Mouse (Mus musculus): ENCODE data around the gene Erc2. TPM values are rescaled to one million over a fixed set of nuclear protein-coding genes. Genes with fewer than 3 reads are reported as not detected.

Erc2 gene
- total and polyA plus RNA-seq, 2 experiments from 2014 or later, result 94.0 to 119 TPM

- Histone ChIP-seq H3K9me3 (ENCODE audit: low read length) (no peaks in the 10 kb centered on the region), H3K27me3 (ENCODE audit: insufficient read depth, low read length) (no peaks in the 10 kb centered on the region), H3K36me3 (ENCODE audit: insufficient read depth, low read length) (no peaks in the 10 kb centered on the region), H3K4me1 (ENCODE audit: insufficient read depth, low read length) (no peaks in the 10 kb centered on the region), H3K4me3 (ENCODE audit: low read depth, low read length) (no peak overlapping the region), H3K27ac (ENCODE audit: low read depth, low read length) (no peak overlapping the region), H3K4me2 (ENCODE audit: low read depth, low read length, poor library complexity, severe bottlenecking) (no peak overlapping the region), H3K9ac (replicated peaks; ENCODE audit: low read length, poor library complexity, severe bottlenecking) (no peak overlapping the region)
- DNase-seq (ENCODE audit: low spot score) (no peak), ATAC-seq (ENCODE audit: low FRiP score) (no peak)
- 66% methylated on average over 2 of the region's 2 CpGs for WGBS
- TF ChIP-seq CTCF (IDR thresholded peaks at IDR 0.05), result no peak
Measured at GRCm38 (mm10) chr14:27937922-27938321, 315.7 kb downstream of the Erc2 start.

GRCm38 (mm10) chr14:27945276-27945675 is 323.0 kb downstream of the Erc2 start:
- Histone ChIP-seq H3K36me3 (ENCODE audit: insufficient read depth, low read length) (no peaks in the 10 kb centered on the region), H3K9ac (replicated peaks; ENCODE audit: low read length, poor library complexity, severe bottlenecking) (no peak overlapping the region), H3K4me3 (ENCODE audit: low read depth, low read length) (no peak overlapping the region), H3K4me1 (ENCODE audit: insufficient read depth, low read length) (no peaks in the 10 kb centered on the region), H3K27me3 (ENCODE audit: insufficient read depth, low read length) (no peaks in the 10 kb centered on the region), H3K4me2 (ENCODE audit: low read depth, low read length, poor library complexity, severe bottlenecking) (no peak overlapping the region), H3K9me3 (ENCODE audit: low read length) (no peaks in the 10 kb centered on the region), H3K27ac (ENCODE audit: low read depth, low read length) (no peak overlapping the region)
- DNase-seq (ENCODE audit: low spot score) (no peak), ATAC-seq (ENCODE audit: low FRiP score) (no peak)
- TF ChIP-seq CTCF (IDR thresholded peaks at IDR 0.05), result no peak
- WGBS, result 19% methylated on average over 1 of the region's 1 CpGs

GRCm38 (mm10) chr14:27946211-27946610 is 324.0 kb downstream of the Erc2 start:
- Histone ChIP-seq H3K4me1 (ENCODE audit: insufficient read depth, low read length) (no peaks in the 10 kb centered on the region), H3K4me2 (ENCODE audit: low read depth, low read length, poor library complexity, severe bottlenecking) (no peak overlapping the region), H3K9me3 (ENCODE audit: low read length) (no peaks in the 10 kb centered on the region), H3K36me3 (ENCODE audit: insufficient read depth, low read length) (no peaks in the 10 kb centered on the region), H3K4me3 (ENCODE audit: low read depth, low read length) (no peak overlapping the region), H3K27ac (ENCODE audit: low read depth, low read length) (no peak overlapping the region), H3K27me3 (ENCODE audit: insufficient read depth, low read length) (no peaks in the 10 kb centered on the region), H3K9ac (replicated peaks; ENCODE audit: low read length, poor library complexity, severe bottlenecking) (no peak overlapping the region)
- ATAC-seq (ENCODE audit: low FRiP score), result no peak
- TF ChIP-seq CTCF (IDR thresholded peaks at IDR 0.05), result no peak
- no peak for DNase-seq (ENCODE audit: low spot score)
- 78% methylated on average over 5 of the region's 5 CpGs for WGBS

- Histone ChIP-seq H3K27me3 (ENCODE audit: insufficient read depth, low read length) (no peaks in the 10 kb centered on the region), H3K9me3 (ENCODE audit: low read length) (no peaks in the 10 kb centered on the region), H3K4me2 (ENCODE audit: low read depth, low read length, poor library complexity, severe bottlenecking) (no peak overlapping the region), H3K36me3 (ENCODE audit: insufficient read depth, low read length) (no peaks in the 10 kb centered on the region), H3K9ac (replicated peaks; ENCODE audit: low read length, poor library complexity, severe bottlenecking) (no peak overlapping the region), H3K27ac (ENCODE audit: low read depth, low read length) (no peak overlapping the region), H3K4me3 (ENCODE audit: low read depth, low read length) (no peak overlapping the region), H3K4me1 (ENCODE audit: insufficient read depth, low read length) (no peaks in the 10 kb centered on the region)
- DNase-seq (ENCODE audit: low spot score), result peak; percentile 10
- no peak for ATAC-seq (ENCODE audit: low FRiP score)
- WGBS, result 79% methylated on average over 8 of the region's 8 CpGs
- peak; percentile 52 for TF ChIP-seq CTCF (IDR thresholded peaks at IDR 0.05)
Measured at GRCm38 (mm10) chr14:27948391-27948790, 326.2 kb downstream of the Erc2 start.

DNA sequence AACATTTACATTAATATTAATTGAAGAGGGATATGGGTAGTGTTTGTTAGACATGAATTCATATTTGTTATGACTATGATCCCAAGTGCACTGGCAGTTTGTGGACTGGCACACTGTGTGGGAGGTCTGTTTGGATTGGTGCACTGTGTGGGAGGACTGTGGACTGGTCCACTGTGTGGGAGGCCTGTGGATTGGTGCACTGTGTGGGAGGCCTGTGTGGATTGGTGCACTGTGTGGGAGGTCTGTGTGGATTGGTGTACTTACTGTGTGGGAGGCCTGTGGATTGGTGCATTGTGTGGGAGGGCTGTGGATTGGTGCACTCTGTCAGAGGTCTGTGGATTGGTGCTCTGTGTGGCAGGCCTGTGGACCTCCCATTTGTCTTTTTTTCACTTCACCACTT is 331.6 kb downstream of the Erc2 start:
- H3K4me3 ChIP-seq (ENCODE audit: low read depth, low read length), result no peak overlapping the region
- DNase-seq (ENCODE audit: low spot score), result no peak
- no peak for ATAC-seq (ENCODE audit: low FRiP score)

DNA sequence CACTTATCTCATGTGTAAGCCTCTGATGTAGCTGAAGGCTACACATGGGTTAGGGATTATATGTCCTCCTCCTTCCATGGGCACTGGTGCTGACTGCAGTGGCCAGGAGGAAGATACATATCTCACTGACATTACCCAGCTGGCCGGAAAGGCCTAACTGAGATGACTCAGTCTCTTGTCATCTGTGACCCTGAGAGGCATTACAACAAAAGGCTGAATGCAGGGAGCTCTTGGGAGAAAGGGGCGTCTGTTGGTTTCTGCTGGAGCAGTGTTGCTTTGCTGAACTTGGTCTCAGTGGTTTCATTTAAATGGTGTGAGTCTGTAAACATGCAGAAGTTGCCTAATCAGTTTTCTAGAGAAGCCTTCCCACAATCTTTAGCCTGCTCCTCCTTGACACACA is 334.6 kb downstream of the Erc2 start:
- H3K27me3 ChIP-seq (ENCODE audit: insufficient read depth, low read length), result no peaks in the 10 kb centered on the region
- 43% methylated on average over 2 of the region's 2 CpGs for WGBS
- no peak for TF ChIP-seq CTCF (IDR thresholded peaks at IDR 0.05)
- H3K9ac ChIP-seq (replicated peaks; ENCODE audit: low read length, poor library complexity, severe bottlenecking), result no peak overlapping the region
- DNase-seq (ENCODE audit: low spot score) (no peak), ATAC-seq (ENCODE audit: low FRiP score) (no peak)
- H3K4me1 ChIP-seq (ENCODE audit: insufficient read depth, low read length), result no peaks in the 10 kb centered on the region
- H3K9me3 ChIP-seq (ENCODE audit: low read length), result peaks cover 3% of the 10 kb centered on the region; the same call in 1 of the 2 replicates
- no peak overlapping the region for H3K27ac ChIP-seq (ENCODE audit: low read depth, low read length)
- H3K36me3 ChIP-seq (ENCODE audit: insufficient read depth, low read length), result no peaks in the 10 kb centered on the region
- no peak overlapping the region for H3K4me2 ChIP-seq (ENCODE audit: low read depth, low read length, poor library complexity, severe bottlenecking)
- H3K4me3 ChIP-seq (ENCODE audit: low read depth, low read length), result no peak overlapping the region

More for the DNA sequence above, 331.6 kb downstream of the Erc2 start:
- Histone ChIP-seq H3K27ac (ENCODE audit: low read depth, low read length) (no peak overlapping the region), H3K9ac (replicated peaks; ENCODE audit: low read length, poor library complexity, severe bottlenecking) (no peak overlapping the region), H3K9me3 (ENCODE audit: low read length) (no peaks in the 10 kb centered on the region), H3K36me3 (ENCODE audit: insufficient read depth, low read length) (no peaks in the 10 kb centered on the region), H3K4me2 (ENCODE audit: low read depth, low read length, poor library complexity, severe bottlenecking) (no peak overlapping the region), H3K27me3 (ENCODE audit: insufficient read depth, low read length) (no peaks in the 10 kb centered on the region), H3K4me1 (ENCODE audit: insufficient read depth, low read length) (no peaks in the 10 kb centered on the region)
- no peak for TF ChIP-seq CTCF (IDR thresholded peaks at IDR 0.05)

Data from midbrain, postnatal 0 days (tissue).